Mouse (Mus musculus) limb, embryonic 15.5 days (tissue): Measurements from ENCODE around the gene Pbxip1. TPM values are rescaled to one million over a fixed set of nuclear protein-coding genes. Genes with fewer than 3 reads are reported as not detected.
"Not testable (repeated sequence)": the region's sequence is repeated elsewhere in the genome, so short reads cannot be mapped to it uniquely, and the experiment has no call there.

Source experiments
- ATAC-seq: fragments of 200-750 bp; cut with Nextera tagmentation; 2 replicates; pipeline ENCODE4 v1.8.0; 2017; ENCODE audit warnings: low read depth, moderate TSS enrichment; ENCODE audit not compliant: insufficient number of reproducible peaks, low FRiP score, low TSS enrichment
- H3K27ac ChIP-seq: fragments of 300-500 bp; sonication (generic); 2 replicates; pipeline ENCODE4 v1.5.1; 2015; ENCODE audit warnings: moderate library complexity, mild to moderate bottlenecking, inconsistent platforms
- H3K27me3 ChIP-seq: fragments of 300-500 bp; sonication (generic); 2 replicates; pipeline ENCODE4 v1.6.1; 2015; ENCODE audit warnings: inconsistent platforms
- H3K36me3 ChIP-seq: fragments of 300-500 bp; sonication (generic); 2 replicates; pipeline ENCODE4 v1.6.1; 2015; ENCODE audit warnings: inconsistent platforms
- H3K4me1 ChIP-seq: fragments of 300-500 bp; sonication (generic); 2 replicates; pipeline ENCODE4 v1.6.1; 2015; ENCODE audit warnings: inconsistent platforms
- H3K4me2 ChIP-seq: fragments of 300-500 bp; sonication (generic); 2 replicates; pipeline ENCODE4 v1.6.1; 2015; ENCODE audit warnings: mild to moderate bottlenecking, inconsistent platforms
- H3K4me3 ChIP-seq: fragments of 300-500 bp; sonication (generic); 2 replicates; pipeline ENCODE4 v1.5.1; 2015; ENCODE audit warnings: mild to moderate bottlenecking, inconsistent platforms
- H3K9ac ChIP-seq: fragments of 300-500 bp; sonication (generic); 2 replicates; pipeline ENCODE4 v1.6.1; 2015; ENCODE audit warnings: inconsistent platforms
- H3K9me3 ChIP-seq: fragments of 300-500 bp; sonication (generic); 2 replicates; pipeline ENCODE4 v1.6.1; 2016; ENCODE audit warnings: inconsistent platforms
- WGBS: fragments of 180-500 bp; shearing (Covaris S2); methylation state at CpG from one replicate; pipeline ENCODE4 v1.1.7; 2015; 5-methylcytosine and 5-hydroxymethylcytosine counted together
- polyA plus RNA-seq: library from polyadenylated mRNA; unstranded; fragments of >200 nt; fragmentation: Nextera tagmentation; extraction: Ambion mirVana; gene quantifications from 2 replicates; pipeline ENCODE4 v1.2.1, GENCODE M21; 2015

The Pbxip1 gene
- polyA plus RNA-seq, 1 experiment from 2014 or later, result 33.9 TPM

DNA sequence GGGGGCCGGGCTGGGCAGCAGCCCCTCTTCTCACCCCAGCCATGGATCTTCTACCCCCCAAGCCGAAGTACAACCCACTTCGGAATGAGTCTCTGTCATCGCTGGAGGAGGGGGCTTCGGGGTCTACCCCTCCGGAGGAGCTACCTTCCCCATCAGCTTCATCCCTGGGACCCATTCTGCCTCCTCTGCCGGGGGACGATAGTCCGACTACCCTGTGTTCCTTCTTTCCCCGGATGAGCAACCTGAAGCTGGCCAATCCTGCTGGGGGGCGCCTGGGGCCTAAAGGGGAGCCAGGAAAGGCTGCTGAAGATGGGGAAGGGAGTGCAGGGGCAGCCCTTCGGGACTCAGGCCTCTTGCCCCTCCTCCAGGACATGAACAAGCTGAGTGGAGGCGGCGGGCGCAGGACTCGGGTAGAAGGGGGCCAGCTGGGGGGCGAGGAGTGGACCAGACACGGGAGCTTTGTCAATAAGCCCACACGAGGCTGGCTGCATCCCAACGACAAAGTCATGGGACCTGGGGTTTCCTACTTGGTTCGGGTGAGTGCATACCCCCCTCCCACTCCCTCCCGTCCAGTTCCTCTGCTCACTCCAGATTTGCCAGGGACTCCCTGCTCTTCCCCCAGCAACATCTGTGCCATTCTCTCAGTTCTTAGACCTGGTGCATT, 14.6 kb upstream of the Pbxip1 start:
- Histone ChIP-seq H3K9me3 (no peaks in the 10 kb centered on the region), H3K4me2 (peak overlapping the region; percentile 70), H3K36me3 (peaks cover 33% of the 10 kb centered on the region), H3K27ac (peak overlapping the region; percentile 97), H3K4me3 (peak overlapping the region; percentile 65), H3K4me1 (peaks cover 53% of the 10 kb centered on the region), H3K27me3 (no peaks in the 10 kb centered on the region), H3K9ac (peak overlapping the region; percentile 50)
- ATAC-seq, result no peak
- 5% methylated on average over 22 of the region's 22 CpGs for WGBS

DNA sequence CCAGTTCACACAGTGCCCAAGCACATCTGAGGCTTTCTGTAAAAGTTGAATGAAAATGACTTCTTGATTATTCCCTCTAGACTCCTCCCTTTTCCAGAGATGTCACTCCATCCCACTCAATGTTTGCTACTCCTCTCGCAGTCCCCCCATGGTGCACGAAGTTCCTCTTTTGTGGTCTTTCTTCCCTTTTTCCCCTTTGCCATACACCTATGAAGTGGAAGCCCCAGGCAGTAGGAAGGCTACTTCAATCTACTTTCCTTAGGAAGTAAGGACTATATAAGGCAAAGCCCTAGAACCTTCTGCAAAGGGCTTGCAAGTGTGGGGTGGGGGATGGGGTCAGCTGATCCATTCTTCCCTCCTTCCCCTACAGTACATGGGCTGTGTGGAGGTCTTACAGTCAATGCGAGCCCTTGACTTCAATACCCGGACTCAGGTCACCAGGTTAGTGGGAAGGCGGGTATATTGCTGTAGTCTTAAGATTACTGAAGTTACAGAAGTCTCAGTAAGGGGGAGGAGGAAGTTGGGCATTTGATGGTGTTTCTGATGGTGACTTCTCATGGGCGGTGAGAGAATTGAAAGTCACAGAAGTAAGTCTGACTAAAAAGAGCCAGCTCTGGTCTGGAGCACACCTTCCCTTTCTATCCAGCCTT, 13.8 kb upstream of the Pbxip1 start:
- H3K9ac ChIP-seq, result 0 out of 2 replicates have a peak overlapping the region, but pooled peaks have one; percentile 20
- 76% methylated on average over 6 of the region's 6 CpGs for WGBS

DNA sequence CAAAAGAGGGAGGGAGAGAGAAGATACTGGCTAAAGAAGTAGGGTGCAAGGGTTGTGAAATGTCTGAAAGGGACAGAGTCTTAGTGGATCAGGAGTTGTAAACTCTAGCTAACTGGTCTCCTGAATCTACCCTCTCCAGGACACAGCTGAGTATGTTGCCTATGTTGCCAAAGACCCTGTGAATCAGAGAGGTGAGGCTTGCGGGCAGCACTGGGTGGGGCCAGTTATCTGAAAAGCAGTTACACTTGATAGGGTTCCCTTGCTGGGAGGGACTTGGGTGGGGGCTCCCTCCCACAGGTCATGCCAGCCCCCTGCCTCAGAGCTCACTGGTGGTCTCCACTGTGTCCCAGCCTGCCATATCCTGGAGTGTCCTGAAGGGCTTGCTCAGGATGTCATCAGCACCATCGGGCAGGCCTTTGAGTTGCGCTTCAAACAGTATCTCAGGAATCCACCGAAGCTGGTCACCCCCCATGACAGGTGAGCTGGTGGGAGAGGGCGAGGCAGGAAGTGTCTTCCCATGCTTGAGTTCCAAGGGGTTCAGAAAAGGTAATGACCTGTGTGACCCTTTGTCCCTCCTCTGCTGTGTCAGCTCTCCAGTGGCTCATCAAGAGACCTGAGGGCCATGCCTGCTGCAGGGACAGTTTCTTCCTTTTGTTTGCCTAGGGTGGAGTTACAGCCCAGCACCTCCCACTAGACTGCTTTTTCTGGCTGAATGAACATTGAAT, 11.9 kb upstream of the Pbxip1 start:
- no peak for ATAC-seq
- 83% methylated on average over 5 of the region's 5 CpGs for WGBS
- peaks cover 48% of the 10 kb centered on the region for H3K36me3 ChIP-seq

More for the DNA sequence above, 13.8 kb upstream of the Pbxip1 start:
- Histone ChIP-seq H3K4me1 (peaks cover 48% of the 10 kb centered on the region), H3K4me2 (peak overlapping the region; percentile 70), H3K27ac (peak overlapping the region; percentile 22; the same call in 1 of the 2 replicates), H3K4me3 (peak overlapping the region; percentile 65), H3K27me3 (no peaks in the 10 kb centered on the region), H3K9me3 (no peaks in the 10 kb centered on the region), H3K36me3 (peaks cover 40% of the 10 kb centered on the region)
- no peak for ATAC-seq

DNA sequence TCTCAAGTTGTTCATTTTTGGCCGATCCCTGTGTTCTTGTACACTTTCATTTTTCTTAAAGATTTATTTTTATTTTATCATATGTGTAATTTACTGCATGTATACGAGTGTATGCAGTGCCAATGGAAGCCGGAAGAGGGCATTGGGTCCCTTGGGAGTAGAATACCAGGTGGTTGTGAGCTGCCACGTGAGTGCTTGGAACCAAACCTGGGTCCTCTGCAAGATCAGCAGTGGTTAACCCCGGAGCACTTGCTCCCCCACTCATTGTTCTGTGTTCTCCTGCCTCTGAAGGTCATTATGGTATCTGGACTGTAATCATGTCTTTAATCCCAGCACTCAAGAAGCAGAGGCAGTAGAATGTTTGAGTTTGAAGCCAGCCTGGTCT, 11.4 kb upstream of the Pbxip1 start:
- 84% methylated on average over 5 of the region's 5 CpGs for WGBS
- H3K36me3 ChIP-seq, result peaks cover 48% of the 10 kb centered on the region

More for the DNA sequence above, 11.9 kb upstream of the Pbxip1 start:
- Histone ChIP-seq H3K9ac (0 out of 2 replicates have a peak overlapping the region, but pooled peaks have one; percentile 14), H3K4me3 (no peak overlapping the region), H3K9me3 (no peaks in the 10 kb centered on the region), H3K4me2 (no peak overlapping the region), H3K4me1 (peaks cover 47% of the 10 kb centered on the region), H3K27me3 (no peaks in the 10 kb centered on the region), H3K27ac (no peak overlapping the region)

DNA sequence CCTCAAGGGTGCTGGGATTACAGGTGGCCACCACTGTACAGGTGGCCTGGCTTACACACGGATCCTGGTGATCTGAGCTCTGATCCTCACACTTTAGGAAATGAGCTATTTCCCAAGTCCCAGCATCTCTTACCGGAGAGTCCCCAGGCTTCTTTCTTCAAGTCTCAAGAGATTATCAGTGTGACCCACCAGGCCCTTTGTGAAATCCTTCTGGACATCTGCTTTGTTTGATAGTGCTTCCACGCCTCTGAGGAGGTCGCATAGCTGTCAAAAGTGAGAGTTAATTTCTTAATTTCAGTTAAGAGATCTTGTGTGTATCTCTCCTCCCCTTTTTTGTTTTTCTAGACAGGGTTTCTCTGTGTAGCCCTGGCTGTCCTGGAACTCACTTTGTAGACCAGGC, 10.6 kb upstream of the Pbxip1 start:
- Histone ChIP-seq H3K27ac (no peak overlapping the region), H3K9me3 (no peaks in the 10 kb centered on the region), H3K4me3 (no peak overlapping the region), H3K9ac (no peak overlapping the region), H3K4me2 (no peak overlapping the region), H3K36me3 (peaks cover 48% of the 10 kb centered on the region), H3K27me3 (no peaks in the 10 kb centered on the region), H3K4me1 (peaks cover 39% of the 10 kb centered on the region)
- WGBS, result 92% methylated on average over 4 of the region's 4 CpGs
- no peak for ATAC-seq

More for the DNA sequence above, 11.4 kb upstream of the Pbxip1 start:
- H3K27me3 ChIP-seq, result no peaks in the 10 kb centered on the region
- no peak overlapping the region for H3K9ac ChIP-seq
- peaks cover 44% of the 10 kb centered on the region for H3K4me1 ChIP-seq
- no peak overlapping the region for H3K4me2 ChIP-seq
- no peak overlapping the region for H3K27ac ChIP-seq
- ATAC-seq, result no peak
- no peaks in the 10 kb centered on the region for H3K9me3 ChIP-seq
- no peak overlapping the region for H3K4me3 ChIP-seq

DNA sequence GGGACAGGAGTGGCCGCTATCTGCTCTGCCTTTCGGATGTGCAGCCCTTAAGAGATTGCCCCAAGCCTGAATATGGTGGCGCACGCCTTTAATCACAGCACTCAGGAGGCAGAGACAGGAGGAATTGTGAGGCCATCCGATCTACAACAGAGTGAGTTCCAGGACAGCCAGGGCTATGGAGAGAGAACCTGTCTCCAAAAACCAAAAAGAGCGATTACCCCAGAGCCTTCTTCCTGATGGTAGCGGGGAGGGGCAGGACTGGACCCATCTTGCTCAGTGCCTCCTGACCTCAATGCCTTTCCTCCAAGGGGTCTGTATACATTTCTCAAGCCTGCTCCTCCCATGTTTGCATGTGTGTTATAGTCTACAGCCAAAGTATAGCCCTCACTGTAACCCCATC, 7.5 kb upstream of the Pbxip1 start:
- WGBS, result 93% methylated on average over 7 of the region's 7 CpGs
- ATAC-seq, H3K27ac ChIP-seq, H3K9me3 ChIP-seq, H3K9ac ChIP-seq, H3K4me2 ChIP-seq, H3K27me3 ChIP-seq, H3K4me3 ChIP-seq: not testable (repeated sequence)
- H3K36me3 ChIP-seq, result peaks cover 62% of the 10 kb centered on the region
- H3K4me1 ChIP-seq, result peaks cover 30% of the 10 kb centered on the region

DNA sequence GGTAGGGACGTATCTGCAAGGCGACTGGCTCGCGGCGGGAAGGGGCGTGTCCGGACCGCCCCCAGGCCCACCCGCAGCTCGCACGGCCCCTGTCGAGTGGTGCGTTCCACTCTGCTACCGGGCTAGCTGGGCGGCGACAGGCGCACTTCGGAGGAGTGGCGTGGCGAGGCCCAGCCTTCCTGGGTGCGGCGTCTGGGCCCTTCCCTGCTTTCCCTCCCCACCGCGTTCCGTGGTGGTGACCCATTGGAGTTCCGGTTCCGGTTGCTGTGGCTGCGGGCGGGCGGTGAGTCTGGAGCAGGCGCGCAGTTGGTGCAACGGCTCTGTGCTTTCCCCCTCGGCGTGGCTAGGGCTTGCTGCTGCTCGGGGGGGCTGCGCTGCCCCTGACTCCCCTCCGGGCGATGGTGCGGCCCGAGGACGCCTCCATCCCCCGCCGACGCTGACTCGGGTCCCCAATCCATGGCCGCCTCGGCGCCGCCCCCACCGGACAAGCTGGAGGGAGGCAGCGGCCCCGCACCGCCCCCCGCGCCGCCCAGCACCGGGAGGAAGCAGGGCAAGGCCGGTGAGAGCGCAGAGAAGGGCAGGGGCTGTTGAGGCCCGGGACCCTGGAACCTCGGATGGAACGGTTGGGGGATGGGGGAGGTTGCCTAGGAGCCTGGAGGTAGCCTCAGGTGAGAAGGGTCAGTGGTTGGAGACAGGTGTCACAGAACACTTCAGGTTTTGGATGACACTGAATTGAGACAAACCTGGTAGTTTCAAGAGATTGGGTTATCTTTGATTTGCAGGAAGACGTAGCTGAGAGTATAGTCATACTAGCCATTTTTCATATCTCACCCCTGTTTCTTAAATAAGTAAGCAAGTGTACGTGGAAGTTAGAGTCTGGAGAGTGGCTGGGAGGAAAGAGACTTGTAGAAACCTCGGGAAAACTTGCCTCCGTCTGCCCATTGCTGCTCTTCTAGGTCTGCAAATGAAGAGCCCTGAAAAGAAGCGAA, 6.0 kb upstream of the Pbxip1 start, which contains the start of gene Pygo2:
TSS of gene Pygo2 (plus strand) at position 44 of the 989 bp plus-strand sequence.
- Histone ChIP-seq H3K9me3 (no peaks in the 10 kb centered on the region), H3K36me3 (peaks cover 53% of the 10 kb centered on the region), H3K27me3 (no peaks in the 10 kb centered on the region), H3K4me2 (peak within 1 kb of the TSS; percentile 70), H3K4me3 (peak within 1 kb of the TSS; percentile 99), H3K27ac (peak within 1 kb of the TSS; percentile 95), H3K4me1 (peaks cover 32% of the 10 kb centered on the region), H3K9ac (peak within 1 kb of the TSS; percentile 98)
- 2% methylated on average over 68 of the region's 68 CpGs for WGBS
- peak; percentile 97 for ATAC-seq

DNA sequence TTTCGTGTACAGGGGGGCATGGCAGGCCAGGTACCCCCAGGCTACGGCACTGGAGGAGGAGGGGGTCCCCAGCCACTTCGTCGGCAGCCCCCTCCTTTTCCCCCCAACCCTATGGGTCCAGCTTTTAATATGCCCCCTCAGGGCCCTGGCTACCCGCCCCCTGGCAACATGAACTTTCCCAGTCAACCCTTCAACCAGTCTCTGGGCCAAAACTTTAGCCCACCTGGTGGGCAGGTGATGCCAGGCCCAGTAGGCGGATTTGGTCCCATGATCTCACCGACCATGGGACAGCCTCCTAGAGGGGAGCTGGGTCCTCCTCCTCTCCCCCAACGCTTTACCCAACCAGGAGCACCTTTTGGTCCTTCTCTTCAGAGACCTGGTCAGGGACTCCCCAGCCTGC, 3.9 kb upstream of the Pbxip1 start:
- Histone ChIP-seq H3K4me1 (peaks cover 43% of the 10 kb centered on the region), H3K36me3 (peaks cover 34% of the 10 kb centered on the region), H3K4me2 (no peak overlapping the region), H3K9me3 (no peaks in the 10 kb centered on the region), H3K27ac (no peak overlapping the region), H3K9ac (no peak overlapping the region), H3K4me3 (no peak overlapping the region), H3K27me3 (no peaks in the 10 kb centered on the region)
- ATAC-seq, result no peak
- 93% methylated on average over 8 of the region's 8 CpGs for WGBS

DNA sequence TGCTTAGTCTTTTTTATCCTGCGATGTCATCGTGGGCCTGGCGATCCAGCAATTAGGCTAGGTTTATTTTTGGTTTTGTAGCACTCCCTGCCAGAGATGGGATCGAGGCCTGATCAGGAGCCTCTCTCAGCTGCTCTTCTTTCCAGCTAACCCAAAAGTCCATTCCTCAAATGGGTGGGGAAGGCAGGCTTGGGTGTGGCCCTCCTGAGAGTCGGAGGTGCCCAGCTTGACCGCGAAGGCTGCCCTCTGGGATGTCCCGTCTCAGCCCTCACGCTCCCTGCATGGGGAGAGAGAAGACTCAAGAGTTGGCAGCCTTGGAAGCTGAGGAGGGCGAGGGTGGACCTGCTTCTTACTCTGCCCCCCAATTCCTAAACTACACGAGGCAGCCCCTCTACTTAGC, 2.0 kb upstream of the Pbxip1 start:
- no peak overlapping the region for H3K9ac ChIP-seq
- no peak for ATAC-seq
- H3K4me2 ChIP-seq, result no peak overlapping the region
- no peaks in the 10 kb centered on the region for H3K27me3 ChIP-seq
- peaks cover 43% of the 10 kb centered on the region for H3K4me1 ChIP-seq
- H3K9me3 ChIP-seq, result no peaks in the 10 kb centered on the region
- H3K4me3 ChIP-seq, result no peak overlapping the region
- WGBS, result 75% methylated on average over 11 of the region's 11 CpGs
- H3K27ac ChIP-seq, result peak overlapping the region; percentile 44; the same call in 1 of the 2 replicates
- peaks cover 26% of the 10 kb centered on the region for H3K36me3 ChIP-seq

DNA sequence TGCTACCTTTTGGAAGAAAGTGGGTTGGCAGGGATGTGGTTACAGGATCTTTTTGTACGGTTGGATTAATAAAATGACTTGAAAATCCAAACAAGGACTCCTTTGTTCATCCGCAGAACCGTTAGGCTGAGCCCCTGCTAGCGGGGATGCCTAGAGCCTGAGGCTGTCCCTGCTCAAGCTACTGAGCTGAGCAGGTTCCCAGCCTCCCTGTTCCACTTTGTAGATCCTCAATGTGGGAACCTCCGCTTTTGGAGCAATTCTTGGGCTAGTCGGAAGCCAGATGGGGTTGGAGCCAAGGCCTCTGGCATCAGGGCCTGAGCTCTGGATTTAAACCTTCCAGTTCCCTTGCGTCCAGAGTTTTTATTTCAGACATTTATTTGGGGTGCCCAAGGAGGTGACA, 1.5 kb upstream of the Pbxip1 start:
- WGBS, result 57% methylated on average over 7 of the region's 7 CpGs
- peak overlapping the region; percentile 44; the same call in 1 of the 2 replicates for H3K27ac ChIP-seq

DNA sequence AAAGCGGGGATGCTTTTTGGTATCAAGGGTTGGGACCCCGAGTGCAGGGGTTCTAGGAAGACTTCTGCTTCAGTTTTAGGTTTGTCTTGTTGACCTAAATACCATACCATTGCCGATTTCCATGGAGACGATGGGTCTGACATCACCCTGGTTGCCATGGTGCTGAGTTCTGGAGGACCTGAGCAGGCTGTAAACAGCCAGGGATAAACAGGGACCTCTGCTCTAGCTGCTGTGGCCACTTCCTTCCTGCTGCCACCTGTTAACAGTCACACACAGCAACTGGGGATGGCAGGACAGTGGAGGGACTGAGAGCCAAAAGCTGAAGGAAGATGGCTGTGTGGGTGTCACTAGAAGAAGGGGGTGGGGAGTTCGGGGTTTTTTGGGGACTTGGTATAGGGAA, 763 bp downstream of the Pbxip1 start:
- Histone ChIP-seq H3K27me3 (no peaks in the 10 kb centered on the region), H3K9ac (peak overlapping the region; percentile 36), H3K4me3 (peak overlapping the region; percentile 53), H3K4me1 (peaks cover 28% of the 10 kb centered on the region), H3K4me2 (peak overlapping the region; percentile 60), H3K9me3 (no peaks in the 10 kb centered on the region), H3K27ac (peak overlapping the region; percentile 67), H3K36me3 (peaks cover 27% of the 10 kb centered on the region)
- no peak for ATAC-seq
- 30% methylated on average over 5 of the region's 5 CpGs for WGBS

More for the DNA sequence above, 1.5 kb upstream of the Pbxip1 start:
- no peaks in the 10 kb centered on the region for H3K27me3 ChIP-seq
- no peak overlapping the region for H3K4me3 ChIP-seq
- peaks cover 42% of the 10 kb centered on the region for H3K4me1 ChIP-seq
- H3K9me3 ChIP-seq, result no peaks in the 10 kb centered on the region
- H3K4me2 ChIP-seq, result no peak overlapping the region
- peaks cover 29% of the 10 kb centered on the region for H3K36me3 ChIP-seq
- ATAC-seq, result no peak
- no peak overlapping the region for H3K9ac ChIP-seq
